Mouse (Mus musculus) midbrain, postnatal 0 days (tissue): ENCODE data around the gene Ccnjl. TPM values are rescaled to one million over a fixed set of nuclear protein-coding genes. Genes with fewer than 3 reads are reported as not detected.

Experiments used
- ATAC-seq: fragments of 200-750 bp; cut with Nextera tagmentation; 2 replicates; pipeline ENCODE4 v1.8.0; 2017; ENCODE audit warnings: moderate number of reproducible peaks, mild to moderate bottlenecking, moderate TSS enrichment, moderate library complexity; ENCODE audit not compliant: low FRiP score
- DNase-seq: peaks from one replicate; pipeline ENCODE4 v3.0.0-alpha.2; 2015; ENCODE audit warnings: low spot score
- H3K27ac ChIP-seq: fragments of 300-500 bp; sonication (generic); 2 replicates; pipeline ENCODE4 v1.5.1; 2014; ENCODE audit warnings: low read depth, mild to moderate bottlenecking, low read length, mixed read lengths
- H3K27me3 ChIP-seq: fragments of 300-500 bp; sonication (generic); 2 replicates; pipeline ENCODE4 v1.6.1; 2014; ENCODE audit warnings: low read length, control low read depth, mixed read lengths; ENCODE audit not compliant: insufficient read depth
- H3K36me3 ChIP-seq: fragments of 300-500 bp; sonication (generic); 2 replicates; pipeline ENCODE4 v1.6.1; 2014; ENCODE audit warnings: low read length, control low read depth, mixed read lengths; ENCODE audit not compliant: insufficient read depth
- H3K4me1 ChIP-seq: fragments of 300-500 bp; sonication (generic); 2 replicates; pipeline ENCODE4 v1.6.1; 2014; ENCODE audit warnings: mild to moderate bottlenecking, control low read depth, antibody characterized with exemption, low read length, mixed read lengths; ENCODE audit not compliant: insufficient read depth
- H3K4me2 ChIP-seq: fragments of 300-500 bp; sonication (generic); 2 replicates; pipeline ENCODE4 v1.6.1; 2014; ENCODE audit warnings: low read depth, mild to moderate bottlenecking, low read length, mixed read lengths; ENCODE audit not compliant: poor library complexity, severe bottlenecking
- H3K4me3 ChIP-seq: fragments of 300-500 bp; sonication (generic); 2 replicates; pipeline ENCODE4 v1.5.1; 2014; ENCODE audit warnings: low read depth, mild to moderate bottlenecking, low read length, moderate library complexity
- H3K9ac ChIP-seq: fragments of 300-500 bp; sonication (generic); replicated peaks from 2 replicates; pipeline ENCODE4 v1.6.1; 2014; ENCODE audit warnings: mild to moderate bottlenecking, low read length, moderate library complexity, mixed read lengths; ENCODE audit not compliant: poor library complexity, severe bottlenecking
- H3K9me3 ChIP-seq: fragments of 300-500 bp; sonication (generic); 2 replicates; pipeline ENCODE4 v1.6.1; 2016; ENCODE audit warnings: low read length, control low read depth
- CTCF ChIP-seq: IDR thresholded peaks from 2 replicates; pipeline ENCODE4 v1.5.1; 2016; ENCODE audit warnings: antibody characterized with exemption, mild to moderate bottlenecking
- WGBS: fragments of 180-500 bp; shearing (Covaris S2); extraction: QIAGEN DNeasy Blood & Tissue Kit; methylation state at CpG from one replicate; pipeline ENCODE4 v1.1.7; 2014; 5-methylcytosine and 5-hydroxymethylcytosine counted together
- polyA plus RNA-seq: library from polyadenylated mRNA; unstranded; fragments of >200 nt; fragmentation: Nextera tagmentation; extraction: Ambion mirVana; gene quantifications from 2 replicates; pipeline ENCODE4 v1.2.1, GENCODE M21; 2015
- total RNA-seq: library from RNA; depleted of rRNA; stranded (reverse); fragments of >200 nt; gene quantifications from 2 replicates; pipeline ENCODE4 v1.2.3, GENCODE M21; 2014

Gene Ccnjl
- total and polyA plus RNA-seq, 2 experiments from 2014 or later, result 2.2 to 3.1 TPM

GRCm38 (mm10) chr11:43566696-43567095, 38.1 kb downstream of the Ccnjl start:
- TF ChIP-seq CTCF, result no peak
- Histone ChIP-seq H3K4me2 (no peak overlapping the region), H3K9ac (no peak overlapping the region), H3K4me1 (no peaks in the 10 kb centered on the region; the same call in 1 of the 2 replicates), H3K9me3 (no peaks in the 10 kb centered on the region), H3K4me3 (no peak overlapping the region), H3K27ac (peak overlapping the region; percentile 62; the same call in 1 of the 2 replicates), H3K27me3 (no peaks in the 10 kb centered on the region), H3K36me3 (no peaks in the 10 kb centered on the region)
- DNase-seq (no peak), ATAC-seq (no peak)
- WGBS, result 41% methylated on average over 5 of the region's 5 CpGs

GRCm38 (mm10) chr11:43568263-43568662, 39.7 kb downstream of the Ccnjl start:
- DNase-seq, result no peak
- 64% methylated on average over 5 of the region's 5 CpGs for WGBS
- no peaks in the 10 kb centered on the region for H3K27me3 ChIP-seq
- ATAC-seq, result no peak
- no peaks in the 10 kb centered on the region for H3K9me3 ChIP-seq
- no peaks in the 10 kb centered on the region; the same call in 1 of the 2 replicates for H3K4me1 ChIP-seq
- TF ChIP-seq CTCF, result peak; percentile 69
- H3K4me3 ChIP-seq, result no peak overlapping the region
- no peak overlapping the region for H3K27ac ChIP-seq
- no peaks in the 10 kb centered on the region for H3K36me3 ChIP-seq
- no peak overlapping the region for H3K4me2 ChIP-seq
- H3K9ac ChIP-seq, result no peak overlapping the region

GRCm38 (mm10) chr11:43569188-43569587, 40.6 kb downstream of the Ccnjl start:
- ATAC-seq (no peak), DNase-seq (no peak)
- Histone ChIP-seq H3K4me2 (no peak overlapping the region), H3K4me1 (no peaks in the 10 kb centered on the region; the same call in 1 of the 2 replicates), H3K36me3 (no peaks in the 10 kb centered on the region), H3K27me3 (no peaks in the 10 kb centered on the region), H3K27ac (no peak overlapping the region), H3K9me3 (no peaks in the 10 kb centered on the region), H3K9ac (no peak overlapping the region), H3K4me3 (no peak overlapping the region)
- WGBS, result 64% methylated on average over 5 of the region's 5 CpGs
- no peak for TF ChIP-seq CTCF

GRCm38 (mm10) chr11:43569595-43569994, 41.0 kb downstream of the Ccnjl start:
- H3K4me3 ChIP-seq, result no peak overlapping the region
- DNase-seq (peak; percentile 46), ATAC-seq (peak; percentile 25; the same call in 1 of the 2 replicates)
- no peaks in the 10 kb centered on the region for H3K36me3 ChIP-seq
- H3K4me2 ChIP-seq, result no peak overlapping the region
- WGBS, result 60% methylated on average over 11 of the region's 11 CpGs
- H3K9me3 ChIP-seq, result no peaks in the 10 kb centered on the region
- no peak overlapping the region for H3K9ac ChIP-seq
- H3K27me3 ChIP-seq, result no peaks in the 10 kb centered on the region
- no peak overlapping the region for H3K27ac ChIP-seq
- H3K4me1 ChIP-seq, result no peaks in the 10 kb centered on the region; the same call in 1 of the 2 replicates
- no peak for TF ChIP-seq CTCF

GRCm38 (mm10) chr11:43575061-43575375, 46.4 kb downstream of the Ccnjl start:
- H3K4me1 ChIP-seq, result no peaks in the 10 kb centered on the region; the same call in 1 of the 2 replicates
- no peaks in the 10 kb centered on the region for H3K9me3 ChIP-seq
- H3K36me3 ChIP-seq, result no peaks in the 10 kb centered on the region
- H3K4me3 ChIP-seq, result no peak overlapping the region
- no peak overlapping the region for H3K4me2 ChIP-seq
- H3K27me3 ChIP-seq, result no peaks in the 10 kb centered on the region
- no peak for TF ChIP-seq CTCF
- H3K27ac ChIP-seq, result no peak overlapping the region
- ATAC-seq, result no peak
- 15% methylated on average over 3 of the region's 3 CpGs for WGBS
- DNase-seq, result no peak
- H3K9ac ChIP-seq, result no peak overlapping the region

- 12% methylated on average over 9 of the region's 9 CpGs for WGBS
- Histone ChIP-seq H3K27me3 (no peaks in the 10 kb centered on the region), H3K4me3 (no peak overlapping the region), H3K9ac (no peak overlapping the region), H3K36me3 (no peaks in the 10 kb centered on the region), H3K9me3 (no peaks in the 10 kb centered on the region), H3K27ac (no peak overlapping the region), H3K4me1 (no peaks in the 10 kb centered on the region; the same call in 1 of the 2 replicates), H3K4me2 (no peak overlapping the region)
- no peak for TF ChIP-seq CTCF
- ATAC-seq (peak; percentile 59; the same call in 1 of the 2 replicates), DNase-seq (peak; percentile 35)
Observed at GRCm38 (mm10) chr11:43575376-43576151, 47.0 kb downstream of the Ccnjl start.
